Mouse (Mus musculus) testis, adult 2 months (tissue): Measurements from ENCODE around the gene Disc1.

Experiments used
- CTCF ChIP-seq: fragments of 200-500 bp; IDR thresholded peaks from 2 replicates; pipeline ENCODE4 v1.5.1; 2012; ENCODE audit warnings: low read depth, mild to moderate bottlenecking, inconsistent platforms, low read length, moderate library complexity; ENCODE audit not compliant: control insufficient read depth, insufficient read depth, insufficient replicate concordance
- POLR2A ChIP-seq: fragments of 200-500 bp; IDR thresholded peaks from 2 replicates; pipeline ENCODE4 v1.6.1; 2012; ENCODE audit warnings: low read depth, mild to moderate bottlenecking, inconsistent platforms, low read length, moderate library complexity; ENCODE audit not compliant: control insufficient read depth

DNA sequence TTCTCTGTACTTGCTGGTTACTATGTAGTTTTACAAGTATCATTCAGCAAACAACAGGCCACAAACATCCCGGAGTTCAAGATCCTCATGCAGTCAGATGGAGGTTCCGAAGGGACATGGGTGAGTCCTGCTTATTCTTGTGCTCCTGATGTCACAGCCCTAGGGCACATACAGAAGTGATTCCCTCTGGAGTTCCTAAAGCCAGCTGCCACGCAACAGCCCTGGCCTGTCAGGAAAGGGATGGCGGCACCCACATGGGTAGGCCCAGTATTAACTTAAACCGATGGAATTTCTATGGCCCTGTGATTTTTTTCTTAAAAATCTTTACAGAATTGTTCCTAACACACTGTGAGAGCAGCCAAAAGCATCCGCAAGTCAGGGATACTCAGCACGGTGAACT is 10.6 kb upstream of the Disc1 start:
- TF ChIP-seq POLR2A (no peak), CTCF (no peak)
